Mouse (Mus musculus) cerebellum, postnatal 25 days (tissue): Measurements from ENCODE around the gene Cfap77.
"Not testable (repeated sequence)": the region's sequence is repeated elsewhere in the genome, so short reads cannot be mapped to it uniquely, and the experiment has no call there.

Experiments used
- DNase-seq, 2 experiments: peaks; one replicate each; pipeline ENCODE4 v3.0.0; 2021; ENCODE audit warnings: mixed read lengths in 2 of 2

The Cfap77 gene

GRCm38 (mm10) chr2:29054991-29055390, at the start of gene Cfap77:
Gene Cfap77 (minus strand): TSS chr2:29055066.
- DNase-seq = peak; percentile 20 to 22

DNA sequence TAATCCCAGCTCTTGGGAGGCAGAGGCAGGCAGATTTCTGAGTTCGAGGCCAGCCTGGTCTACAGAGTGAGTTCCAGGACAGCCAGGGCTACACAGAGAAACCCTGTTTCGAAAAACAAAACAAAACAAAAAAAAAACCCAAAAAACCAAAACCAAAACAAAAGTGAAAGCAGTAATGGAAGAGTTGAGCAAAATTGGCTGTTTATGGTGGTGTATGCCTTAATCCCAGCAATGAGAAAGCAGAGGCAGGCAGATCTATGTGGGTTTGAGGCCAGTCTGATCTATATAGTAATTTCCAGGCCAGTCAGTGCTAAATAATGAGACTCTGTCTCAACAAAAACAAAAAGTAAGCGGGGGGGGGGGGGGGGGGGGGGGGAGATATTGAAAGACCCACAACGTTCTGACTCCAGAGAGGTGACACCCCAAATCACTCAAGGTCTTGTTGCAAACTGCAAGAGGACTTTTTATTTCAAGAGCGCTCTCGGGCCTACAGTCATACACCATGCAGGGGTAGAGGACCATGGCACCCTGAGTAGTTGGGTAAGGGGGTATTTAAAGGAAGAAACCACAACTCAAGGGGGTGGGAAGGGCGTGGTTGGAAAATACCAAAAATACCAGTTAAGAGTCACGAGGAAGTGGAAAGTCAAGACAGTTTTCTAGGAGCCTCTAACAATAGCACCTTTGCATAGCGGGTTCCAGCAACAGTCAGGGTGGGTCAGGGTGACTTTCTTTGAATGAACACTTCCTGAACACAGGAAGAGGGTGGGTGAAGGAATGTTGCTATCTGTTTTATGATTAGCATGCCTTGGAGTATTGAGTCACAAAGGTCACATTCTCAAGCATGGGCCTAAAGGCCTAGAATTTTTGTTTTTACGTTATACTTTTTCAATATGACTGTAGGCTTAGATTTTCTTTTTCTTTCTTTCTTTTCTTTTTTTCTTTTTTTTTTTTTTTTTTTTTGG, 47.8 kb upstream of the Cfap77 start:
- not testable (repeated sequence) for DNase-seq

DNA sequence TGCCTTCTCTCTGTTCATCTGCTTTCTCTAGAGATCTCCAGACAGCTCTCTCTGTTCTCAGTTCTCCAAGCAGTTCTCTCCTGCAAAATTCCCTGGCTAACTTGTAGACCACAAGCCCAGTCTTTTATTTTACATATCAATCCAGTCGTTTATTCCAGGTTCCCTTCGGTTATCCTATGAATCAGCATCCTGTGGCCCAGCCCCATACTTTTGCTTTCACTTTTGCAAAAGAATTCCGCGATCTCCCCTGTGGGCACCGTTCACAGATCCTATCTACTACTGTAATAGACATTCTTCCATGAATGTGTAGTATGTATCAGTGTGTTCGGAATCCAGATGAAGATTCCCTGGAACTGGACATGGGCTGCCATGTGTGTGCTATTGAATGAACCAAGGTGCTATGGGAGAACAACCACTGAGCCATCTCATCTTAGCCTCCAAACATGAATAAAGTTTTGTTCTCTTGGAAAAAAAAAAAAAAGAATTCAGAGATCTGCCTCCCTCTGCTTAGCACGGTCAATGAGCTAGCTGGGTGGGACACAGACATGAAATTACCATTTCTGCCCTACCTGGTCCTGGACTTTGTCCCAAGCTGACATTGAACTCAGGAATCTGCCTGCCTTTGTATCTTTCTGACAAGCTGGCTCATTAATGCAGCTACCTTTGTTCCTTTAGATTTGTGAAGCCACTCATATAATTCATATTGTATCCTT, 46.1 kb upstream of the Cfap77 start:
- DNase-seq = no peak

GRCm38 (mm10) chr2:29099646-29100045, 44.8 kb upstream of the Cfap77 start:
- DNase-seq = no peak

DNA sequence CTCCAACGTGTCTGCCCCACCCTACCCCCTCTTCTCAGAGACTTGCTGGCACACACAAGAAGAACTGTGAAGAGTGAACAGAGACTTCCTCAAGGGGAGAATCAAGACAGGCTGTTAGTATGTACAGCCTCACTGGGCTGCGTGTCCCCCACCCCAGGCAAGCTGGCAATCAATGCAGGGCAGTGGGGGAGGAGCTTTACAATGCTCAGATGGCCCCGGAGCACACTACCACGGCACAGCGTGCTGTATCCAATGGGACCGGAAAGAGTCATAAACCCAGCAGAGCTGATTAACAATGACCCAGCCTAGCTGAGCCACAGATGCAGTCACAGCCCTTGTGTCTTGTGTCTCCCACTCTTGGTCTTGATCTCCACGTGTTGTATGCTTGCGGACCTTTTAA, 43.9 kb upstream of the Cfap77 start:
- no peak for DNase-seq

GRCm38 (mm10) chr2:29097955-29098354, 43.1 kb upstream of the Cfap77 start:
- DNase-seq = not testable (repeated sequence)

DNA sequence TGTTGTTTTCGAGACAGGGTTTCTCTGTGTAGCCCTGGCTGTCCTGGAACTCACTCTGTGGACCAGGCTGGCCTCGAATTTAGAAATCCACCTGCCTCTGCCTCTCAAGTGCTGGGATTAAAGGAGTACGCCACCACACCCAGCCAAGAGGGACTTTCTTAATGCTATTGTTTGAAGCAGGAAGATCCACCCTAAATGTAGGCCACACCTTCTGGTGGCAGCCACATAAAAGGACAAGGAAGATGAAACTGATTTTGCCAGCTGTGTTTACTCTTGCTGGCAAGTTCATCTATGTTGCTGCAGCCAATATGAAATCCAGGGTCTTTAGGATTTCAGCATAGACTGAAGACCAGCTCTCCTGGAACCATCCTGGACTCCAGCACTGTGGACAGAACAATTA, 42.6 kb upstream of the Cfap77 start:
- DNase-seq = no peak

- DNase-seq = no peak
These were observed 41.9 kb upstream of the Cfap77 start for GRCm38 (mm10) chr2:29096751-29097150.

- DNase-seq = no peak
These were observed 40.8 kb upstream of the Cfap77 start for GRCm38 (mm10) chr2:29095674-29096073.

DNA sequence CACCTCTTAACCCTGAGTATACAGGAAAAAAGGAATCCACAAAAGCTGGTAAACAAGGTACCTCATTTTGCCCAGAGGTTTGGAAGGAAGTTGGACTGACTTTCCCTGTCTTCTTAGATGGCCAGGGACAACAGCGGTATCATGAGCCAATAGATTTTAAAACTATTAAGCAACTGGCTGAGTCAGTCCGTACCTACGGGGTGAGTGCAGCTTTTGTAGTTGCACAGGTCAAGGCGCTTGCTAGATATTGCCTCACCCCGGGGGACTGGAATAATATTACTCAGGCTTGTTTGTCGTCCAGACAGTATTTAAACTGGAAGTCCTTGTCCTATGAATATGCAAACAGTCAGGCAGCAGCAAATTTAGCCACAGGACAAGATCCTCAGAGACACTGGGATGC, 34.4 kb upstream of the Cfap77 start:
- DNase-seq = not testable (repeated sequence)

- DNase-seq = no peak
These were observed 31.2 kb upstream of the Cfap77 start for GRCm38 (mm10) chr2:29086026-29086425.

DNA sequence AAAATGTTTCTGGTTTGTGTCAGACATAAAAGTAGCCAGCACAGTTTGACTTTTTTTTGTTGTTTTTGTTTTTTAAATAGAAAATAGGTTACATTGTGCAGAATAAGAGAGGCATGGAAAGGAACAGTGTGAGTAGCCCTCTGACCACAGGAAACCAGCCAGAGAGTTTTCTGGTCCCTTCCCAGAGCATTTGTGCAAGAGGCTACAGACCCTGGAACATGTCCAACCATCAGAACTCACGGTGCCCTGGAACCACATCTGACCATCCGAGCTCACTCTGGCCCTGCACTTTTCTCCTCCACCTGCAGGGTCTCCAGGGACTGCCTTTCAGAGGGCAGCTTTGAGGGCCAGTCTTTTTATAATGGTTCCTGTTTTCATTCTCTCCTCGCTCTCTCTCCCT, 27.1 kb upstream of the Cfap77 start:
- DNase-seq = no peak

- no peak for DNase-seq
These were observed 21.4 kb upstream of the Cfap77 start for GRCm38 (mm10) chr2:29076226-29076625.

GRCm38 (mm10) chr2:29075331-29076070, 20.6 kb upstream of the Cfap77 start:
- no peak for DNase-seq

- no peak for DNase-seq
These were observed 19.8 kb upstream of the Cfap77 start for GRCm38 (mm10) chr2:29074676-29075075.

DNA sequence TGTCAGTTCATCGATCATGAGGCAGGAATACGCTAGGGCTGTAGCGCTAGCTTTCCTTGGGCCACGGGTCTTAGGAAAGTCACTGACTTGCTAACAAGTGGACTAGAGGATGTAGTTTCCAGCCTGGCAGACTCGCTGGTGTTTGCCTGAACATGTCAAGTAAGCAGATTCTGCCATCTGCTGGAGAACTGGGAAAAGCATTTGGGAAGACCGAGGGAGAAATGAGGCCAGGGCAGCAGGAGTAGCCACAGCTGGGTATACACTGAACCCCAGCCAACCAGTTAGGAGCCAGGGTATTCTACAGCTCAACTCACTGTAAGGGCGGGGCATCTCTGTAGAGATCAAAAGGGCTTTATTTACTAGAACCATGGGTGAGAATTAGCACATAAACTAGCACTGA, 11.5 kb upstream of the Cfap77 start:
- DNase-seq = peak; percentile 13 to 25

GRCm38 (mm10) chr2:29065796-29066195, 10.9 kb upstream of the Cfap77 start:
- DNase-seq = no peak

DNA sequence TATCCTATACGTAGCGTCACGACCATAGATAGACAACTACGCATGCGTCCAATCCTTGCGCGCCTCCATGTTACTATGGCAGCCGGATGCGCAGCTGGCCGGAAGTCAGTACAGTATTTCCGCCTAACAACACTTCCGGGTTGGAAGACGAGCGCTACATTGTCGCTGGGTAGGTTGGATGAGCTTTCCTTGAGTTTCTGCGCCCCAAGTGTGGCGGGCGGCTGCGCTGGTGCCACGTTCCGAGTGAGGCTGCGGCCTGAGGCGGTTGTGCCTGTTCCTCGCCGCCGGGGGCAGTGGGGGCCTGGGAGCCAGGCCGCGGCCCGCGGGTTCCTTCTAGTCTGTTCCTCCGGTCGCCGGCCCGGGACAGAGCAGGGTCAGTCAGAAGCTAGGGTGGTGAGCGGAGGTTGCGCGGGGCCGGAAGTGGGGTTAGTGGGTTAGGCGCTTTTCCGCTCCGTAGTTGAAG, 5.3 kb upstream of the Cfap77 start, which contains the start of gene Ttf1:
Gene Ttf1, plus strand, starts transcription at position 128 of the 463 bp plus-strand sequence.
- peak; percentile 90 to 93 for DNase-seq

DNA sequence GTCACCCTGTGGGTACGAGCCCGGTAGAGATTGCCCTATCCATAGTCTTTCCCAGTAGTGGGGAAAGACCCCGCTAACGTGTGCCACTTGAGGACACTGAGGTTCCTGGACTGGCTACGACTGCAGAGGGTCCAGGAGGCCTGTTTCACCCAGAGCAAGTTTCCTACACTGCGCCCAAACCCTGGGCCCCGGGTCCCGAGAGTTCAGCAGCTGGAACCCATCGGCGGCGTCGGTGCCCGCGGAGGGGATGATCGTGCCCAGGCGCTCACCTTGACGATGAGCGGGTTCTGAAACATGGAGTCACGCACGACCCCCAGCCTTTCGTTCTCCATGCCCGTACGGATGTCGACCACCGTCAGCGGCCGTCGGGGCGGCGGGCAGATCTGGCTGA, 326 bp downstream of the Cfap77 start:
- no peak for DNase-seq

DNA sequence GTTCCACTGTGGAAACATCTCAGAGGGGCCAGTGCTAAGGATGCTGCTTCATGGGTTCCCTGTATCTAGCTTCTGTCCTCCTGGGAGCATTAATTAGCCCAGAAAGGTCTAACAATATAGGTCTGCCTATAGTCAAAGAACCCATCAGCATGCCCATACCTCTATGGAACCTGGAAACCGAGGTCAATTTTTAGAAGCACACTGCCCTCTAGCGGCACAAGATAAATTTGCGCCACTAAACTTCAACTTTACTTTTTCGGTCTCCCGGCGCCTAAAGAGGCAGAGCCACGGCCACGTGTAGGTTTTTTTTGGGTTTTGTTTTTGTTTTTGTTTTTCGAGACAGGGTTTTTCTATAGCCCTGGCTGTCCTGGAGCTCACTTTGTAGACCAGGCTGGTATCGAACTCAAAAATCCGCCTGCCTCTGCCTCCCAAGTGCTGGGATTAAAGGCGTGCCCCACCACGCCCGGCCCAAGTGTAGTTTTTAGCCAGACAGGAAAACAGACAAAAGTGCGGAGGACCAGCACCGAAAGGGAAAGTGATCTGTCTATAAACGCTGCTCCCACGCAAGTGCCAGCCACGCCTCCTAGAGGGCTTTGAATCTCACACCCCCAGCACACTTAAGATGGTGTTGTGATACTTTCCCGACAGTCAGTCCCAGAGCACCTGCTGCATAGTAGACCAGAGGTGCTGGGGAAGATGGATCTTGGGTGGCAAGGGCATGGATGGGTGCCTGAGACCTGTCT, 893 bp downstream of the Cfap77 start:
- DNase-seq = peak; percentile 66 to 72

- peak; percentile 48 to 71 for DNase-seq
These were observed 1.9 kb downstream of the Cfap77 start for GRCm38 (mm10) chr2:29052943-29053454.

DNA sequence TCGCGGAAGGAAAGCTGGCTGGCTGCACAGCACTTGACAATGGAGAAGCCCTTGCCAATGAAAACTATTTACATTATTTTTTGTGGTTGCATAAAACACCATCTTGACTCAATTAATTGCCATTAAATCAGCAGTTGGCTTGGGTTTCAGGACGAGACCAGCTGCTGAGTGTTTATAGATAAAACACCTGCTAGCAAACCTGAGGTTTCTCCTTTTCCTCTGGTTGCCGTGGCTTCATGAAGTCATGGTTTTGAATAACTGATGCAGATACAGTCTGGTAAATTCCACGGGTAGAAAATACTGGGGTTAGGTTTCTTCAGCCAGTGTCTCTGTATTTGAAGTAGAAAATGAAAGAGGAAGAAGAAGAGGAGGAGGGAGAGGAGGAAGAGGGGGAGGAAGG, 2.9 kb downstream of the Cfap77 start:
- DNase-seq = no peak
